Mouse (Mus musculus): ENCODE data around the gene Lyl1. TPM values are rescaled to one million over a fixed set of nuclear protein-coding genes. Genes with fewer than 3 reads are reported as not detected.

Gene Lyl1
- polyA plus RNA-seq, 1 experiment from 2014 or later: 4.9 TPM

- ATAC-seq (ENCODE audit: insufficient number of reproducible peaks, insufficient read depth, low FRiP score, low TSS enrichment): no peak
- peaks cover 5% of the 10 kb centered on the region; the same call in 1 of the 2 replicates for H3K4me1 ChIP-seq
- no peak overlapping the region for H3K4me3 ChIP-seq
- no peak overlapping the region for H3K4me2 ChIP-seq (replicated peaks)
- no peak overlapping the region for H3K9ac ChIP-seq
- H3K9me3 ChIP-seq: no peaks in the 10 kb centered on the region
- 95% methylated on average over 5 of the region's 5 CpGs for WGBS
- no peaks in the 10 kb centered on the region for H3K27me3 ChIP-seq
- no peak overlapping the region for H3K27ac ChIP-seq
- H3K36me3 ChIP-seq: peaks cover 61% of the 10 kb centered on the region
These were observed 24.0 kb upstream of the Lyl1 start for GRCm38 (mm10) chr8:84677305-84677704.

- Histone ChIP-seq H3K36me3 (peaks cover 28% of the 10 kb centered on the region), H3K27me3 (no peaks in the 10 kb centered on the region)
These were observed 19.8 kb upstream of the Lyl1 start for GRCm38 (mm10) chr8:84681476-84681875.

GRCm38 (mm10) chr8:84682257-84682656, 19.0 kb upstream of the Lyl1 start:
- no peak for ATAC-seq (ENCODE audit: insufficient number of reproducible peaks, insufficient read depth, low FRiP score, low TSS enrichment)
- WGBS: 78% methylated on average over 2 of the region's 2 CpGs

More at GRCm38 (mm10) chr8:84681476-84681875, 19.8 kb upstream of the Lyl1 start:
- Histone ChIP-seq H3K27ac (no peak overlapping the region), H3K9ac (no peak overlapping the region), H3K4me1 (peaks cover 23% of the 10 kb centered on the region), H3K9me3 (no peaks in the 10 kb centered on the region), H3K4me2 (replicated peaks) (no peak overlapping the region), H3K4me3 (no peak overlapping the region)
- WGBS: 90% methylated on average over 2 of the region's 2 CpGs
- no peak for ATAC-seq (ENCODE audit: insufficient number of reproducible peaks, insufficient read depth, low FRiP score, low TSS enrichment)

GRCm38 (mm10) chr8:84684537-84684936, 16.7 kb upstream of the Lyl1 start:
- no peak overlapping the region for H3K9ac ChIP-seq
- no peaks in the 10 kb centered on the region for H3K27me3 ChIP-seq
- H3K9me3 ChIP-seq: no peaks in the 10 kb centered on the region
- ATAC-seq (ENCODE audit: insufficient number of reproducible peaks, insufficient read depth, low FRiP score, low TSS enrichment): no peak
- WGBS: 65% methylated on average over 3 of the region's 3 CpGs
- H3K4me1 ChIP-seq: peaks cover 38% of the 10 kb centered on the region
- H3K27ac ChIP-seq: no peak overlapping the region
- H3K36me3 ChIP-seq: peaks cover 19% of the 10 kb centered on the region
- no peak overlapping the region for H3K4me2 ChIP-seq (replicated peaks)
- H3K4me3 ChIP-seq: no peak overlapping the region

More at GRCm38 (mm10) chr8:84682257-84682656, 19.0 kb upstream of the Lyl1 start:
- Histone ChIP-seq H3K4me2 (replicated peaks) (no peak overlapping the region), H3K27ac (no peak overlapping the region), H3K4me1 (peaks cover 27% of the 10 kb centered on the region), H3K27me3 (no peaks in the 10 kb centered on the region), H3K4me3 (no peak overlapping the region), H3K36me3 (peaks cover 22% of the 10 kb centered on the region), H3K9me3 (no peaks in the 10 kb centered on the region), H3K9ac (no peak overlapping the region)

- H3K27ac ChIP-seq: peak within 1 kb of the TSS; percentile 92
- peak within 1 kb of the TSS; percentile 87 for H3K4me2 ChIP-seq (replicated peaks)
- 10% methylated on average over 20 of the region's 20 CpGs for WGBS
- peak within 1 kb of the TSS; percentile 87 for H3K4me3 ChIP-seq
- ATAC-seq (ENCODE audit: insufficient number of reproducible peaks, insufficient read depth, low FRiP score, low TSS enrichment): 0 out of 2 replicates have a peak, but pooled peaks have one; percentile 23
- H3K9ac ChIP-seq: peak within 1 kb of the TSS; percentile 97
- no peaks in the 10 kb centered on the region for H3K27me3 ChIP-seq
- peaks cover 23% of the 10 kb centered on the region for H3K36me3 ChIP-seq
- H3K4me1 ChIP-seq: peaks cover 41% of the 10 kb centered on the region
- no peaks in the 10 kb centered on the region for H3K9me3 ChIP-seq
These were observed 14.9 kb upstream of the Lyl1 start, which contains the start of gene Trmt1 for GRCm38 (mm10) chr8:84686191-84687002. Gene Trmt1 (plus strand): TSS chr8:84686307.

- Histone ChIP-seq H3K36me3 (peaks cover 21% of the 10 kb centered on the region), H3K4me1 (peaks cover 41% of the 10 kb centered on the region)
- peak; percentile 36; the same call in 1 of the 2 replicates for ATAC-seq (ENCODE audit: insufficient number of reproducible peaks, insufficient read depth, low FRiP score, low TSS enrichment)
These were observed 14.1 kb upstream of the Lyl1 start for GRCm38 (mm10) chr8:84687003-84687704.

GRCm38 (mm10) chr8:84687705-84688100, 13.6 kb upstream of the Lyl1 start, which contains the start of gene Nacc1:
Gene Nacc1 (minus strand): TSS chr8:84687862.
- WGBS: under 1% methylated on average over 37 of the region's 37 CpGs
- peaks cover 21% of the 10 kb centered on the region for H3K36me3 ChIP-seq
- H3K4me3 ChIP-seq: peak within 1 kb of the TSS; percentile 92
- ATAC-seq (ENCODE audit: insufficient number of reproducible peaks, insufficient read depth, low FRiP score, low TSS enrichment): peak; percentile 78
- no peaks in the 10 kb centered on the region for H3K9me3 ChIP-seq
- H3K27me3 ChIP-seq: no peaks in the 10 kb centered on the region
- peaks cover 41% of the 10 kb centered on the region for H3K4me1 ChIP-seq
- H3K27ac ChIP-seq: peak within 1 kb of the TSS; percentile 92
- H3K9ac ChIP-seq: peak within 1 kb of the TSS; percentile 97
- H3K4me2 ChIP-seq (replicated peaks): peak within 1 kb of the TSS; percentile 87

More at GRCm38 (mm10) chr8:84687003-84687704, 14.1 kb upstream of the Lyl1 start:
- WGBS: under 1% methylated on average over 61 of the region's 62 CpGs
- H3K9me3 ChIP-seq: no peaks in the 10 kb centered on the region
- H3K27ac ChIP-seq: peak overlapping the region; percentile 92
- peak overlapping the region; percentile 87 for H3K4me2 ChIP-seq (replicated peaks)
- H3K4me3 ChIP-seq: peak overlapping the region; percentile 87
- no peaks in the 10 kb centered on the region for H3K27me3 ChIP-seq
- H3K9ac ChIP-seq: peak overlapping the region; percentile 97

- peak overlapping the region; percentile 72 for H3K27ac ChIP-seq
- H3K9me3 ChIP-seq: no peaks in the 10 kb centered on the region
- H3K9ac ChIP-seq: peak overlapping the region; percentile 87
- no peaks in the 10 kb centered on the region for H3K27me3 ChIP-seq
- H3K36me3 ChIP-seq: peaks cover 31% of the 10 kb centered on the region
- H3K4me3 ChIP-seq: peak overlapping the region; percentile 92
- peak overlapping the region; percentile 87 for H3K4me2 ChIP-seq (replicated peaks)
- peaks cover 41% of the 10 kb centered on the region for H3K4me1 ChIP-seq
- peak; percentile 77 for ATAC-seq (ENCODE audit: insufficient number of reproducible peaks, insufficient read depth, low FRiP score, low TSS enrichment)
- WGBS: under 1% methylated on average over 47 of the region's 47 CpGs
These were observed 12.0 kb upstream of the Lyl1 start for GRCm38 (mm10) chr8:84689091-84689915.

- Histone ChIP-seq H3K27me3 (no peaks in the 10 kb centered on the region), H3K4me2 (replicated peaks) (no peak overlapping the region), H3K27ac (no peak overlapping the region), H3K4me3 (no peak overlapping the region), H3K9me3 (no peaks in the 10 kb centered on the region), H3K4me1 (peaks cover 15% of the 10 kb centered on the region), H3K9ac (no peak overlapping the region), H3K36me3 (peaks cover 65% of the 10 kb centered on the region)
- no peak for ATAC-seq (ENCODE audit: insufficient number of reproducible peaks, insufficient read depth, low FRiP score, low TSS enrichment)
- 51% methylated on average over 4 of the region's 4 CpGs for WGBS
These were observed 7.9 kb upstream of the Lyl1 start for GRCm38 (mm10) chr8:84693332-84693731.

GRCm38 (mm10) chr8:84695140-84695539, 6.1 kb upstream of the Lyl1 start:
- Histone ChIP-seq H3K9me3 (no peaks in the 10 kb centered on the region), H3K4me1 (peaks cover 6% of the 10 kb centered on the region; the same call in 1 of the 2 replicates), H3K4me3 (no peak overlapping the region), H3K36me3 (peaks cover 82% of the 10 kb centered on the region), H3K27ac (no peak overlapping the region), H3K9ac (no peak overlapping the region; the same call in 1 of the 2 replicates), H3K4me2 (replicated peaks) (no peak overlapping the region), H3K27me3 (no peaks in the 10 kb centered on the region)
- ATAC-seq (ENCODE audit: insufficient number of reproducible peaks, insufficient read depth, low FRiP score, low TSS enrichment): no peak
- 93% methylated on average over 6 of the region's 6 CpGs for WGBS
